Mouse (Mus musculus): ENCODE data around the gene Med4. TPM values are rescaled to one million over a fixed set of nuclear protein-coding genes. Genes with fewer than 3 reads are reported as not detected.

Gene Med4
- total RNA-seq (2021), result 10 to 100 TPM; 29.5 to 31.3 TPM
- long read RNA-seq, experiment 1, transcript Med4-201 (7 exons, 1,328 nt), result major isoform, 31 of 38 reads
- long read RNA-seq, experiment 1, partial matches to known transcripts, result 4 of 38 reads
- long read RNA-seq, experiment 1, other reads (novel, unspliced or antisense), result 2 of 38 reads
- long read RNA-seq, experiment 2, transcript Med4-201 (7 exons, 1,328 nt), result major isoform, 38 of 38 reads
- long read RNA-seq, experiment 2, partial matches to known transcripts, result 0 of 38 reads
- long read RNA-seq, experiment 2, other reads (novel, unspliced or antisense), result 0 of 38 reads

DNA sequence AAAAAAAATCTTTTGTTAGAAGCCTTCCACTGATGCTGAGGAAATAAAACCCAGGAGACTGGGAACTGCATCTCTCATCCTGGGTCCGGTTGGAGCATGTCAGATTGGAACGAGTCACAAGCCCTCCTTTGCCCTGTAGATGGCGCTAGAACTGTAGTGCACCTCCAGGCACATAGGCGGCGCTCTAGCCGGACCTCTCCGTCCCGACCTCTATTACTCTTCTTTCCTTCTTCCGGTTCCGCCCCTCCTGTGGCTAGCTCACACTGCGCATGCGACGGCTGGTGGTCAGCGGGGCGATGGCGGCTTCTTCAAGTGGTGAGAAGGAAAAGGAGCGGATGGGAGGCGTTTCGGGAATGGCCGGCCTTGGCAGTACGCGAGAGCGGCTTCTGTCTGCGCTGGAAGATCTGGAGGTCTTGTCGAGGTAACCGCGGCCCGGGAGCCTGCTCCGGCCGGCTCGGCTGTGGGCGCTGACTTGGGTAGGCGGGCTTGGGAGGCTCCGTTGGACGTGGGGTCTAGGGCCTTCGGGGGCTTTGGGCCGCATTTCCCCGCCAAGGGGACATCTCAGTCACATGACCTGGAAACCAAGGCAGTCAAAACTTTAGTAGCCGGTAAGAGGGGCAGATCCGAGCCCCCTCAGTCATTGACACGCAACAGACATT is at the start of gene Med4:
TSS of gene Med4 (plus strand) at position 261 of the 659 bp plus-strand sequence.
- peak; percentile 96 to 97 for DNase-seq (ENCODE audit: low spot score in 2 of 2)

DNA sequence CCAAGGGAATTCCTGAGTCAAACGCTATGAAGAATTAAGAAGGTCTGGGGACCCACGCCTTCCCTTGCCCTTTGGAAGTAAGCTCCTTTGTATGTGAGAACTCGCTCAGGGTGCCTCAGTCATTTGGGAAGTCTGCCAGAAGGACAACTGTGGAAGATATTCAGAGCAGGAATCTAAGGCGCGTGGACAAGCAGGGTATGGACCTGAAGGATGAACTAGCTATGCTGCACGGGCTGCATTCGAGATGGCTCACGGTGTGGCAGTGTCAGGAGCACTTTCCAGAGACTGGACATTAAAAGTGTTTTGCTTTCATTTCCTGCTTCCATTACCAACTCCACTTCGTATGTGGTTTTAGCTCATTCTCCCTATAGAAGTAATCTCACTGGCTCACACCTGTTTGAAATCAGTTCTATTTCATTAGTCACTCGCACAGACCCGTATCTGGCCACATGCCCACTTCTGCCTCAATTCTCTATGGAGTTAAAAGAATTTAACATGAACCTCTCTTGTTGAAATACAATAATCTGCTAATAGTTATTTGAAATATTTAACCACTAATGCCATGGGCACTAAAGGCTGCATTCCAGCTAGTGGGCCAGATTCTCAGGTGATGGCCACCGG is 49.2 kb upstream of the Med4 start:
- DNase-seq (ENCODE audit: low spot score in 2 of 2), result no peak

DNA sequence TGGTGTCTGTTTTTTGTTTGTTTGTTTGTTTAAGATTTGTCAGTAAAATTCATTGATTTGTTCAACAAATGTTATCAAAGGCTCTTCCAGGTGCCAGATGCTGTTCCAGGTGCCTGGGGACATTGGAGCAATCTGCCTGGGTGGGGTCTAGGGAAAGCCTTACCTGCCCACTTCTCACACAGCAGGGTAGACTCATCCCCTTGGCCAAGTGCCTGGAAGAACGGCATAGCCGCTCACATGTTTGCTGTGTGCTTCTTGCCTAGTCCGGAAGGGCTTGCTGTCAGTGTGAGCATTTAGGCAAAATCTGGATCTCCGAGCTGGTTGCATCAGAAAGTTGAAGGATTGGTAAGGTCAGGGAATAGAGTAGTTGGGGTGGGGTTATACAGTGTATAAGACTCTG is 47.6 kb upstream of the Med4 start:
- DNase-seq (ENCODE audit: low spot score in 2 of 2), result no peak

DNA sequence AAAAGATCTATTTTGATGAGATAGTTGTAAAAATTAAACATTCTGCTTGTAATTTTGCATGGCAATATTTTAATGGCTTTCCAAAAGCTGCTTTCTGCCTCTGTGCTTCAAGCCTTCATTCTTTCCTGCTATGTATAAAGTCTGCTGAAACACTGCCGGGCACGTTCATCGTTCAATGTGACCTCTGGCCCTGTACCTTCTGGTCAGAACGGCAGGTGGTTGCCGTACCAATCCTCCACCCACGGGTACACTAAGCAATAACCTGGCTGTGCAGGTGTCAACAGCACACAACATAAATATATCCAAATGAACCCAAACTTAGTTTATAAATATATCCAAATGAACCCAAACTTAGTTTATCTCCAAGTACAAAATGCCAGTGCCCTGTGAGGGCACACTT is 42.1 kb upstream of the Med4 start:
- no peak for DNase-seq (ENCODE audit: low spot score in 2 of 2)

DNA sequence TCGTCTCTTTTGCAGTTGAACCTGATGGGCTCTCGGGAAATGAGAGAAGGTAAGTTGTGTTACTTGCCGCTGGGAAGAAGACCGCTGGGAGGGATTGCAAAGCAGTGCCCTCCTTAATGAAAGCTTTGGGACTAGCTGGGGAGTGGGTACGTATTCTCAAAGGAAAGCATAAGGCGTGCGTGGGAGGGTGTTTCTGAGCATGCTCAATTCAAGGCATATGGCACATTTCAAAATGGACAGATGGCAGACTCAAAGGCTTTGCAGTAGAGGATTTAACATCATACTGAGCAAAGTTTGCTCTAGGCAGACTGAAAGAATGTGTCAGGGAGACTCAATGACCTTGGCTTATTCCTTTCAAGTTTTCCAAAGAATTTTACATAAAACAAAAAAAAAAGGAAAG is 40.3 kb upstream of the Med4 start:
- peak; percentile 55 to 90 for DNase-seq (ENCODE audit: low spot score in 2 of 2)

DNA sequence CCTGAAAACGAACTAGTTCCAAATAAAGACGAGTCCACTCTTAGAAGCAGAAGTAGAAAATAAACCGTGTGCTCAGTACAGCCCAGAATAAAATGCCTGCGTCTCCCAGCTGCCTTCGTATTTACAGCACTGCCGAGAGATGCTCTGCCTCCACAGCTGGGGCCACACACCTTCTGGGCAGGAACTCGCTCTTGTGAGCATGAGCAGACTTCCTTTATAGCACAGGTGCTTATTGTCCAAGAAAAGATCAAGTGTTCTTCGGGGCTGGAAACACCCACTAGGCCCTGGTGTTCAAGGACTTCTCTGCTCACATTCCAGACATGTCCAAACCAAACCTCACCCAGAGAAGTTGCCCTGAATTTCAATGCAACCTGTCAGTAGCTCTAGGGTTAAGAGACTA is 39.2 kb upstream of the Med4 start:
- DNase-seq (ENCODE audit: low spot score in 2 of 2), result no peak

DNA sequence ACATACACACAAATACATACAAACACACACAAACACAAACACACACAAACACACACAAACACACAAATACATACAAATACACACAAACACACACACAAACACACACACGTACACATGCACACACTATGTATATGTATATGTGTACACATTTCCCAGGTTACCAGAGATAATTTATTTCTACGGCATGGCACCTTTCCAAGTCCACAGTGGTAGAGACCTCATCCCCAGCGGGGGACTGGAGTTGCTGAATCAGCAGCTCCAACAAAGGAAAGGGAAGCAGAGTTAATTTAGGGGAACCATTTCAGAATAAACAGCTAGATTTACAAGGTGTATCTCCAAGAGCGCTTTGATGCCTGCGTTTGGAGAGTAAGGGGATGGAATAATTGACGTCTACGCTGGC is 37.6 kb upstream of the Med4 start:
- no peak for DNase-seq (ENCODE audit: low spot score in 2 of 2)

DNA sequence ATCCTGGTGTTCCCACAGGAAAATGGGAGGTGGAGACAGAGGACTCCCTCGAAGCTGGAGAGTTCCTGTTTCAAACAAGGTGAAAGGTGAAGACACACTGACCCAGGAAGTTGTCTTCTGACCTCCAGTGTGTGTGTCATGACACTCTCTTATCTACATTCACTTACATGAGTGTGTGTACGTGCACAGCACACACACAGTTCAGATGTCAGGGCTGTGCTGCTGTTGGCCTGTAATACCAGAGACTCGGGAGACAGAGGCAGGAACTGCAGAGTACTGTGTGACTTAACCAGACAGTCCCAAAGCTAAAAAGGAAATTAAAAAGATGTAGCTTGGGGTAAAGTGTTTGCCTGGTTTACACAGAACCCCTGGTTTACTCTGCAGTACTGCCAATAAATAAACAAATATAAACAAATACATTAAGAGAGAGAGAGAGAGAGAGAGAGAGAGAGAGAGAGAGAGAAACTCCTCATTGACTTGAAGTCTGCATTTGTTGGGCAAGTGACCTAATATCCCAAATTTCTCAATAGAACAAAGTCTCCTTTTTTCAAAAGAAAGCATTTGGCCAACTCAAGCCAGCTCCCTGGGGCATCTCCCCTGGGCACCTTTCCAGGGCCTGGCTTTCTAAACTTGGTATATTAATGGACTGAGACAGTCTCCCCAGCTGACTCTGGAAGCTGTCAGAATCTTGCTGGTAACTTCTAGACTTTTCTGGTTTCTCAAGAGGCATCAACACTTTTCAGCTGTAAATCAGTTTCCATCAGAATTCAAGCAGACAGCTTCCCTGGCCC is 36.0 kb upstream of the Med4 start:
- peak in 1 of 2 experiments; percentile 71 for DNase-seq (ENCODE audit: low spot score in 2 of 2)

DNA sequence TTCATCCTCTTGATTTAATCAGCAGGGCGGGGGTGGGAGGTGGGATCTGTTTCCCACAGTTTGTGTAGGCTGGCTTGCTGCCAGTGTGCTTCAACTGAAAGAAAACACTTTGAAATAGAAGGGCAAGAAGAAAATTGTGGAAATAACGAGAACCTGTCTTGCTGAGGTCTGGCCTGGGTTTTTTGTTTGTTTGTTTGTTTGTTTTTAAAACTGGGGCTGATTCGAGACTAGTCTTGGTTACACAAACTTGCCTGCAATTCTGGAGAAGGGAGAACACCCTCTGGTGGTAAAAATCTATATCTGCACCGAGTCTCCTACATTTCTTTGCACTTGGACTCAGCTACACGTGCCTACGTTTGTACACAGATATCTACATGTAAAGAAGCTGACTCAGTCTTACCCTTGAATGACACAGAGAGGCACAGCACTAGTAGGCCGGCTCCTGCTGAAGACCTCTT is 35.2 kb upstream of the Med4 start:
- peak; percentile 39 to 66 for DNase-seq (ENCODE audit: low spot score in 2 of 2)

DNA sequence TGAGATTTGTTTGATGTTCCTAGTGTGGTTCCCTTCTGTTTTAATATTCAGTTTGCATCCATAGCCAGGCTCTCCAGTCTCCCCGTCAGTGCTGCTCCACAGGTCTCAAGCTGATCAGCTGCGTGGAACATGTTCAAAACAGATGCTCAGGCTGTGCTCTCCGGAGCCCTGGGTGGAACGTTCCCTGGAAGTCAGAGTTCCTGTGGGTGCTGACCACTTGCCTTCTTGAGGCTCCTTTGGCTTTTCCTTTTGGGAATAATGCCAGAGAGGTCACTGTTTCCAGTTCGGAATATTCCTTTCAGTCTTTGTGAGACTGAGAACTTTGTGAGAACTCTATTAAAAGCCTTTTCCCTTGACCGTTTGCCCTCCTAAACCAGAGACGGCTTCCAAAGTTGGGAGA is 34.3 kb upstream of the Med4 start:
- DNase-seq (ENCODE audit: low spot score in 2 of 2), result no peak

DNA sequence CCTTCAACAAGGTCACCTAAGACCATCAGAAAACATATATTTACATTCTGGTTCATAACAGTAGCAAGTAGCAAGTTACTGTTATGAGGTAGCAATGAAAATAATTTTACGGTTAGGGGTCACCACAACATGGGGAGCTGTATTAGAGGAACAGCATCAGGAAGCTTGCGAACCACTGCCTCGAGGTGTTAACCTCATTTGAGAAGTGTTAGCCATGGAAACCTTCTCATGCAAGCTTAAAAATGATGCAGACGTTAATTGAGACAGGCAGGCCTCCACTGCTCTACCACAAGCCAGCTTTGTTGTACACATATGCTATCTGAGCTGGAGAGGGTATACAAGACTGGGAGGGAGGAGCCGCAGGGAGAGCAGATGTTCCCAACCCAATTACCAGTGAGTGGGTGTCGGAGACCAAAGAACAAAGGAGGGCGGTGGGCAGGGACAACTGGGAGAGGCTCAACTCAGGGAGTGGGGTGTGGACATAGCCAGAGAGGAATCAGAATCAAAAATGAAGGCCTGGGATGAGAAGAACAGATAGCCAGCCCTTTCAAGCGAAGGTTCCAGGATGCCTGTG is 33.4 kb upstream of the Med4 start:
- DNase-seq (ENCODE audit: low spot score in 2 of 2), result no peak

DNA sequence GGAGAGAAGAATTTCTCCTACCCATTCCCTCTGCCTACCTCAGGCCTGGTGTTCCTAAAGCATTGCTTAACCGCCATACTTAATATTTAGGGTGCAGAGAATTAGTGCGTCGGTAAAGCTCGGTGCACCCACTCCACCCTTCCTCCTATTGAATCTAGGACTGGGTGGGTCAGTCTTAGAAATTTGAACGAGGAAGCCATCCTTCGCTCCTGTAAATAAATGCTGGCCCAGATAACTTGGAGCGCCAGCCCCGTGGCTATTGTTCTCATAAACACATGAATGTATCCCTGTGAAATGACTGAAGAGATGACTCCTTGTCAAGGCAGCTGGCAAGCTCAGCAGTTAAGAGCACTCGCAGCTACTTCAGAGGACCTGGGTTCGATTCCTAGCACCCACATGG is 32.7 kb upstream of the Med4 start:
- no peak for DNase-seq (ENCODE audit: low spot score in 2 of 2)

DNA sequence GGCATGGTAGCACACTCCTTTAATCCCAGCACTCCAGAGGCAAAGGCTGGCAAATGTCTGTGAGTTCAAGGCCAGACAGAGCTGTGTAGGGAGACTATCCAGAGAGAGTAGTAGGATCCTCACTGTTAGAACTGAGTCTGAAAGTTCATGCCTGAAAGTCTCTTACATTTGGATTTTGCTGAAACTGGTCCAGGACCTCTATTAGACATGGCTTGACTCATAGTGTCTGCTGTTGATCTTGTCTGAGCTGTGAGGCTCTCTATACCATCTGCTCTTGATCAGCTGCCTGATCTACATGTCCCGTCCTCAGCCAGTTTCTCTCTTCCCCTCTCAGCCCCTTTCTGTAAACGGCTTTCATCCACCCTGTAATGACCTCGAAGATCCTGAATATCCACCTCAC is 31.5 kb upstream of the Med4 start:
- no peak for DNase-seq (ENCODE audit: low spot score in 2 of 2)

DNA sequence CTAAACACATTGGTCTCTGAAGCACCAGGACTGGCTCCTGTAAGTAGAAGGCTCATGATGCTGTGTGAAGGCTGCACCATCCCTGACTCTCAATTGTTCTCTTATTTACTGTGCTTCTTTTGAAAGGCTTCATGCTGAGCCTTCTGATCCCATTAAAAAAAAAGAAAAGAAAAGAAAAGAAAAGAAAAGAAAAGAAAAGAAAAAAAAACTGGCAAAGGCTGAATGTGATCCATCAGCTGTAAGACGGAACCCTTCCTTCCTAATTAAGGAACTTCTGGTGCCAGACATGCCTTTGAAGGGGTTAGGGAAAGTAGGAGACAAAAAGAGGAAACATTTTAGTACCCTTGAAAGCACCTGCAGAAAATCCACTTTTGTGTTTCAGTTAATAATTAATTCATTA is 30.1 kb upstream of the Med4 start:
- DNase-seq (ENCODE audit: low spot score in 2 of 2), result no peak

DNA sequence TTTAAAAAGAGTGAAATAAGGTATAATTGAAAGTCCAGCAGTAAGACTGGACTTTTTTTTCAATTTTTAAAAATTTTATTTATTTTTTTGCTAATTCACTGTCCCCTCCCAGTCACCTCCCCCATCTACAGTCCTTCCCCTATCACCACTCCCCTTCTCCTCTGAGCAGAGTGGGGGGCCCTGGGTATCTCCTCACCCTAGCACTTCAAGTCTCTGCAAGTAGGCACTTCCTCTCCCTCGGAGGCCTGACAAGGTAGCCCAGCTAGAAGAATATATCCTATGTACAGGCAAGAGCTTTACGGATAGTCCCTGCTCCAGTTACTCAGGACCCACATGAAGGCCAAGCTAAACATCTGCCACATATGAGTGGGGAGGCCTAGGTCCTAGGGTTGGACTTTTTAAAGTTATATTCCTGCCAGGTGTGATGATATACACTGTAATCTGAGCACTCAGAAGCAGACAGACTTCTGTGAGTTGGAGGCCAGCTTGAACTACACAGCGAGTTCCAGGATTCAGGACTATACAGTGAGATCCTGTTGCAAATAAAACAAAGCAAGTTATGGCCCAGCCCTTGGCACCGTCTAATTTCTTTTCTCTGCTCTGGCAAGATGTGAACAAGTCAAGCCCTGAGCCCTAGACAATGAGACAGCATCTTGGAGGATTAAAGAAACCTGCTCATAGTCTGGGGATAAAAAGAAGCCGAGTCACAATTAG is 26.2 kb upstream of the Med4 start:
- DNase-seq (ENCODE audit: low spot score in 2 of 2), result no peak

DNA sequence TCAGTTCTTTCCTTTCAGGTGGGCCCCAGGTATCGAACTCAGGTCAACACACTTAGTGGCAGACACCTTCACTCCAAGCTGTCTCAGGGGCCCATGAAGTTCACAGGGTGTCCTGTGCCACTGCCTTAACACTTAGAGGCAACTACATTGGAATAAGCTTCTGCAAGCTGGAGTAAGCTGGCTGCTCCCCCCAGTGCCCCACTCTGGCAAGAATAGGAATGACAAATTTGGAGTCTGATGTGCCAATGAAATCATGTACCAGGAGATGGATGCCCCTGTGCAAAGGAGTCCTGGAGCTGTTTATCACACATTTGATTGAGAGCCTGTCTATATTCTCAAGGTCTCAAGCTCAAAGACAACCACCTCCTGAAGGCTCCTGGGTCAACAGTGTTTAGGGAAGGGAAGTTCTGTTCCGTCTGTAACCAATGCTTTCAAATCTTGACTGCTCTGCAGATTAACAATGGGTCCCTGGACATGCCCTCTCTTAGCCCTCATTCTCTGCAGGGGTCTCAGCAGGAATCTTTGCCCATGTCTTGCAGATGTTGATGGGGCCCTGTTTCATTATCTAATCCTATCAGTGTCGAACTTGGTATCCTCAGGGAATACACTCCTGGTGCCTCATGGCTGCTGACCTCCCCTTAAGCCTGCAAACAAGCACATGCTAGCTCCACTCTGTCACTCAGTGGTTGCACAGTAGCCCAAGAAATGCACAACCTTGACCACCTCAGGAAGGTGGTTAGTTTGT is 25.3 kb upstream of the Med4 start:
- no peak for DNase-seq (ENCODE audit: low spot score in 2 of 2)

DNA sequence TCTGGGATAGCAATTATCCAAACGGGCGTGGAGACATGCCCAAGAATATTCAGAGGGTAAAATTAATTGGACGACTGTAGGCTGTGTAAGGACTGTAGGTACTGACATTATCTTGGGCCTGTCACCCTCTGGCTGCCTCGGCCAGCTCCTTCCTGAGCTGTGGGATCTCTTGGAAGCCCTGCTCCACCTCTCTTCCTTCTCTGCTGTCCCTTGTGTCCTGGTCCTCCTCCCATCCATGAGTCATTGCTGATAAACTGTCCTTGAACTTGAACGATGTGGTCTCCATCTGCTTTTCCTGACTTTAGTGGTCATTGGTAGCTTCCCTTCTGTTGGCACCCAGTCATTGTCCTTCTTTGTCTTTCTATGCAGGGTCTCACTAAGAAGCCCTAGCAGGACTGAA is 23.2 kb upstream of the Med4 start:
- no peak for DNase-seq (ENCODE audit: low spot score in 2 of 2)

DNA sequence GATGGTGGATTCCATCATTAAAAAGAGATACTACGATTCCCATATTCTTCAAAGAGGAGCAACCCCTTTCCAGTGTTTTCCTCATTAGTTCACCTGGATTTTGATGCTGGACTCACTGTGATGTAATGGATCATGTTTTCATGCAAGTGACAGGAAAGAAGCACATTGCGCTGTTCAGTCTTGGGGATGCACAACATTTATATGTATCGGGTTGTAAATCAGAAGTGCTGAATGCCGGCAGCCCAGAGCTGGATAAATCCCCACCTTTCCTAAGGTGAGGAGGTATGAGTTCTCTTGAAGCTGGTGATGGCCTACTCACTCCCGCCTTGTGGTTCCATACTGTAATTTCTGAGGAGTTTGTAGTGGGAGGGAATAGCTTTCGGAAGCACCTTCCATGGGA is 16.5 kb upstream of the Med4 start:
- no peak for DNase-seq (ENCODE audit: low spot score in 2 of 2)

DNA sequence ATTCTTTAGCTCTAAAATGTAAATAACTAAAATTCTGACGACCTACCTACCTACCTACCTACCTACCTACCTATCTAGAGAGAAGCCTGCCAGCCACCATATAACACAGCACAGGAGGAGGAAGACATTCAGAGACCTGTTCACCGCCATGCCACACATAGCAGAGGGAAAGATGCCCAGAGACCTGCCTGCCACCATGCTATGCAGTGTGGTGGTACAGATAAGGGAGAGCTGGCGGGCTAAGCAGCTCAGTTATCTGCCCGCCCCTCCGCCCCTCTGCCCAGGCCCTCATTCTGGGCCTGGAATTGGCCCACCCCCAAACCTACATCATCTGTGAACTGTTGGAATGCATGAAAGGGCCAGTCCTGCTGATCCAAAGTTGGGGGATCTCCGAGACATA is 15.7 kb upstream of the Med4 start:
- no peak for DNase-seq (ENCODE audit: low spot score in 2 of 2)

DNA sequence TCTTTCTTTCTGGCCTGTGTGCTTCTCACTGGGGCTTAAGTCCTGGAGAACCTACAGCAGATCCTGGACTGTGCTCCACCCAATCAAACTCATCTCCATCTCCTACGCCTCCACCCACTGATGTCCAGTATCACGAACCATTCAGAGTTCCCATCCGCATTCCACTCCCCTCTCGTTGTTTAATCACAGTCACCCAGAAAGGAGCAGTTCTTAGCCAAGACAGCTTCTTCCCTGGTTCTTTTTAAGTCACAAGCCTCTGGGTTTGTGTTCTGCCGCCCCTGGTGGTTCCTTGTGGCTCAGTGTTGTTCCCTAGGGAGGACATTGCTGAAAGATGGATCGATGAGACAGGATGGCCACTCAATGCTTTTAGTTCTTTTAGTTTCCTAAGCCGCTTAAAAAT is 14.1 kb upstream of the Med4 start:
- no peak for DNase-seq (ENCODE audit: low spot score in 2 of 2)
